Mouse (Mus musculus) midbrain, postnatal 0 days (tissue): Measurements from ENCODE around the gene Ssna1. TPM values are rescaled to one million over a fixed set of nuclear protein-coding genes. Genes with fewer than 3 reads are reported as not detected.

Source experiments
- ATAC-seq: fragments of 200-750 bp; cut with Nextera tagmentation; 2 replicates; pipeline ENCODE4 v1.8.0; 2017; ENCODE audit warnings: moderate number of reproducible peaks, mild to moderate bottlenecking, moderate TSS enrichment, moderate library complexity; ENCODE audit not compliant: low FRiP score
- DNase-seq: peaks from one replicate; pipeline ENCODE4 v3.0.0-alpha.2; 2015; ENCODE audit warnings: low spot score
- H3K27ac ChIP-seq: fragments of 300-500 bp; sonication (generic); 2 replicates; pipeline ENCODE4 v1.5.1; 2014; ENCODE audit warnings: low read depth, mild to moderate bottlenecking, low read length, mixed read lengths
- H3K27me3 ChIP-seq: fragments of 300-500 bp; sonication (generic); 2 replicates; pipeline ENCODE4 v1.6.1; 2014; ENCODE audit warnings: low read length, control low read depth, mixed read lengths; ENCODE audit not compliant: insufficient read depth
- H3K36me3 ChIP-seq: fragments of 300-500 bp; sonication (generic); 2 replicates; pipeline ENCODE4 v1.6.1; 2014; ENCODE audit warnings: low read length, control low read depth, mixed read lengths; ENCODE audit not compliant: insufficient read depth
- H3K4me1 ChIP-seq: fragments of 300-500 bp; sonication (generic); 2 replicates; pipeline ENCODE4 v1.6.1; 2014; ENCODE audit warnings: mild to moderate bottlenecking, control low read depth, antibody characterized with exemption, low read length, mixed read lengths; ENCODE audit not compliant: insufficient read depth
- H3K4me2 ChIP-seq: fragments of 300-500 bp; sonication (generic); 2 replicates; pipeline ENCODE4 v1.6.1; 2014; ENCODE audit warnings: low read depth, mild to moderate bottlenecking, low read length, mixed read lengths; ENCODE audit not compliant: poor library complexity, severe bottlenecking
- H3K4me3 ChIP-seq: fragments of 300-500 bp; sonication (generic); 2 replicates; pipeline ENCODE4 v1.5.1; 2014; ENCODE audit warnings: low read depth, mild to moderate bottlenecking, low read length, moderate library complexity
- H3K9ac ChIP-seq: fragments of 300-500 bp; sonication (generic); replicated peaks from 2 replicates; pipeline ENCODE4 v1.6.1; 2014; ENCODE audit warnings: mild to moderate bottlenecking, low read length, moderate library complexity, mixed read lengths; ENCODE audit not compliant: poor library complexity, severe bottlenecking
- H3K9me3 ChIP-seq: fragments of 300-500 bp; sonication (generic); 2 replicates; pipeline ENCODE4 v1.6.1; 2016; ENCODE audit warnings: low read length, control low read depth
- CTCF ChIP-seq: IDR thresholded peaks from 2 replicates; pipeline ENCODE4 v1.5.1; 2016; ENCODE audit warnings: antibody characterized with exemption, mild to moderate bottlenecking
- WGBS: fragments of 180-500 bp; shearing (Covaris S2); extraction: QIAGEN DNeasy Blood & Tissue Kit; methylation state at CpG from one replicate; pipeline ENCODE4 v1.1.7; 2014; 5-methylcytosine and 5-hydroxymethylcytosine counted together
- polyA plus RNA-seq: library from polyadenylated mRNA; unstranded; fragments of >200 nt; fragmentation: Nextera tagmentation; extraction: Ambion mirVana; gene quantifications from 2 replicates; pipeline ENCODE4 v1.2.1, GENCODE M21; 2015
- total RNA-seq: library from RNA; depleted of rRNA; stranded (reverse); fragments of >200 nt; gene quantifications from 2 replicates; pipeline ENCODE4 v1.2.3, GENCODE M21; 2014

The Ssna1 gene
- total and polyA plus RNA-seq, 2 experiments from 2014 or later = 71.7 to 158 TPM

DNA sequence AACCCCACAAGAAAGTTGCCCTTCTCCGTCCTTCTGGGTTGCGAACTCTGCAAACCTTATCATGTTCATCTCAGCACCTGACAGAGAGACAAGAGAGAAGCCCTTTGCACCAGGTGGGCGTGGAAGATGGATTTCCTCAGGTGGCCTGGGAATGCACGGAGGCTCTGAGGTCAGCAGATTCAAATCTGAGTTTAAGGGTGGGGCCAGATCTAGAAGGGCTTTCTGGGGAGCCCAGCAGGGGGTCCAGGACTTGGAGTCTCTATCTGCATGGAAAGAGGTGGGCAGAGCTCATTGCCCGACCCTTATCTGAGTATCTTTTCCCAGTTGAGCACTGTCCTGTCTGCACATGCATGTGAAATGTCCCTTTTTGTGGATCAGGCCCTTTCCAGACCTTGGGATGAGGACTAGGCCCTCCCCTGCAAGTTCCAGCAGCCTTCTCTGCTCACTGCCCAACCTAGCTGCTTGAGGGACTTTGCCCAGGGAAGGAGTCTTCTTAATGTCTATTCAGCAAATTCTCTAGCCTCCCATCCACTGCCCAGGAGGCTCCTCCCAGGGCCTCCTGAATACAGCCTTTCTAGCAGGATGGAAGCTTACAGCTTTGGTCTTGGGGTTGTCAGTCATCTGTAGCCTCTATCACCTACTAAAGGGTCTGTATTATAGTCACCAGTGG lies 37.6 kb downstream of the Ssna1 start:
- Histone ChIP-seq H3K27ac (no peak overlapping the region), H3K9ac (no peak overlapping the region), H3K4me2 (no peak overlapping the region), H3K36me3 (no peaks in the 10 kb centered on the region), H3K27me3 (no peaks in the 10 kb centered on the region; the same call in 1 of the 2 replicates), H3K4me1 (no peaks in the 10 kb centered on the region), H3K9me3 (no peaks in the 10 kb centered on the region), H3K4me3 (no peak overlapping the region)
- no peak for DNase-seq
- no peak for TF ChIP-seq CTCF
- no peak for ATAC-seq
- 74% methylated on average over 5 of the region's 5 CpGs for WGBS

- DNase-seq = no peak
- H3K27me3 ChIP-seq = no peaks in the 10 kb centered on the region; the same call in 1 of the 2 replicates
- 87% methylated on average over 3 of the region's 3 CpGs for WGBS
- H3K4me1 ChIP-seq = no peaks in the 10 kb centered on the region; the same call in 1 of the 2 replicates
- no peak within 1 kb of the TSS for H3K4me3 ChIP-seq
- ATAC-seq = no peak
- no peak within 1 kb of the TSS for H3K4me2 ChIP-seq
- H3K9ac ChIP-seq = no peak within 1 kb of the TSS
- H3K36me3 ChIP-seq = no peaks in the 10 kb centered on the region
- H3K9me3 ChIP-seq = no peaks in the 10 kb centered on the region
- TF ChIP-seq CTCF = no peak
- H3K27ac ChIP-seq = no peak within 1 kb of the TSS
Measured at GRCm38 (mm10) chr2:25234050-25234449, 38.2 kb downstream of the Ssna1 start, which contains the start of gene Slc34a3. Gene Slc34a3, minus strand, starts transcription at chr2:25234364.

- no peak for TF ChIP-seq CTCF
- Histone ChIP-seq H3K4me2 (no peak overlapping the region), H3K4me3 (no peak overlapping the region), H3K27ac (no peak overlapping the region), H3K27me3 (no peaks in the 10 kb centered on the region; the same call in 1 of the 2 replicates), H3K4me1 (no peaks in the 10 kb centered on the region; the same call in 1 of the 2 replicates), H3K36me3 (no peaks in the 10 kb centered on the region), H3K9ac (no peak overlapping the region), H3K9me3 (no peaks in the 10 kb centered on the region)
- ATAC-seq (no peak), DNase-seq (no peak)
- WGBS = 78% methylated on average over 4 of the region's 4 CpGs
Measured at GRCm38 (mm10) chr2:25233421-25233820, 38.8 kb downstream of the Ssna1 start.

DNA sequence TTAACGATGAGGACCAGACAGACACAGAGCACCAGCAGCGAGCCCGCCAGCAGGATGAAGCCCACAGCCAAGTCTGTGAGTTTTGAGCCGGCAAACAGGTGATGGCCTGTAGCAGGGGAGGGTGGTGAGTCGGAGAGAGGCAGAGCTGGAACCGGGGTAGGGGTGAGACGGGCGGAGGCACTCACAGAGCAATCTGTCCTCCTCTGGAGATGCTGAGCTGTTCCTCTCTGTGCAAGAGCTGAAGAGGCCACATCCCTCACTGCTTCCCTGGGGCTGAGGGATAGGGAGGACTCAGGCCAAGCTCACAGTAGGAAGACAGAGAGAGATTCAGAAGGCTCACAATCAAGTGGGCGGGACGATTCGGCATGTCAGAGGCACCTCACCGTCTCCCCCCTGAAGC lies 41.2 kb downstream of the Ssna1 start:
- H3K27me3 ChIP-seq = no peaks in the 10 kb centered on the region; the same call in 1 of the 2 replicates
- no peak overlapping the region for H3K4me2 ChIP-seq
- H3K4me1 ChIP-seq = no peaks in the 10 kb centered on the region; the same call in 1 of the 2 replicates
- H3K27ac ChIP-seq = no peak overlapping the region
- H3K36me3 ChIP-seq = no peaks in the 10 kb centered on the region
- TF ChIP-seq CTCF = no peak
- 50% methylated on average over 12 of the region's 12 CpGs for WGBS
- DNase-seq (no peak), ATAC-seq (no peak)
- H3K4me3 ChIP-seq = no peak overlapping the region
- no peaks in the 10 kb centered on the region for H3K9me3 ChIP-seq
- no peak overlapping the region for H3K9ac ChIP-seq

DNA sequence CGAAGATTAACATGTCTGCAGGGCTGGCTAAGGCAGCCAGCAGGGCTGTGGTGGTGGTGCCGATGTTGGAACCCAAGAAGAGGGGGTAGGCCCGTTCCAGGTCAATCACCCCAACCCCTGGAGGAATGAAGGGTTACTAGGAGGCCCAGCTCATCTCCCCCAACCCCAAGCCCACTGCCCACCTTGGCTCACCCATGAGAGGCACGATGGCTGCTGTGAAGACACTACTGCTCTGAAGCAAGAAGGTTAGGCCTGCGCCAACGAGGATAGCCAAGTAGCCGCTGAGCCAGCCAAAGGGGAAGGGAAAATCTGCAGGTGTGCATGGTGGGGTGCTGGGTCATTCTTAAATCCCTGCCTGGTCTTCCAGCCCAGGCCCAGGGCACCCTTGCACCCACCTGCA lies 41.7 kb downstream of the Ssna1 start:
- 90% methylated on average over 7 of the region's 7 CpGs for WGBS
- no peak for TF ChIP-seq CTCF
- ATAC-seq = no peak
- H3K4me3 ChIP-seq = no peak overlapping the region
- no peaks in the 10 kb centered on the region; the same call in 1 of the 2 replicates for H3K4me1 ChIP-seq
- H3K36me3 ChIP-seq = no peaks in the 10 kb centered on the region
- no peak overlapping the region for H3K27ac ChIP-seq
- H3K9ac ChIP-seq = no peak overlapping the region
- no peak for DNase-seq
- no peaks in the 10 kb centered on the region for H3K27me3 ChIP-seq
- no peak overlapping the region for H3K4me2 ChIP-seq
- H3K9me3 ChIP-seq = no peaks in the 10 kb centered on the region

GRCm38 (mm10) chr2:25229582-25229981 lies 42.7 kb downstream of the Ssna1 start:
- no peak overlapping the region for H3K27ac ChIP-seq
- no peak overlapping the region for H3K9ac ChIP-seq
- no peak for ATAC-seq
- no peak for DNase-seq
- no peak overlapping the region for H3K4me3 ChIP-seq
- H3K9me3 ChIP-seq = no peaks in the 10 kb centered on the region
- H3K36me3 ChIP-seq = no peaks in the 10 kb centered on the region
- no peaks in the 10 kb centered on the region for H3K27me3 ChIP-seq
- H3K4me1 ChIP-seq = no peaks in the 10 kb centered on the region; the same call in 1 of the 2 replicates
- H3K4me2 ChIP-seq = no peak overlapping the region
- 79% methylated on average over 5 of the region's 5 CpGs for WGBS
- TF ChIP-seq CTCF = no peak
